ENCODE assay signal across 10 mouse cellular contexts in the genomic region with DNA sequence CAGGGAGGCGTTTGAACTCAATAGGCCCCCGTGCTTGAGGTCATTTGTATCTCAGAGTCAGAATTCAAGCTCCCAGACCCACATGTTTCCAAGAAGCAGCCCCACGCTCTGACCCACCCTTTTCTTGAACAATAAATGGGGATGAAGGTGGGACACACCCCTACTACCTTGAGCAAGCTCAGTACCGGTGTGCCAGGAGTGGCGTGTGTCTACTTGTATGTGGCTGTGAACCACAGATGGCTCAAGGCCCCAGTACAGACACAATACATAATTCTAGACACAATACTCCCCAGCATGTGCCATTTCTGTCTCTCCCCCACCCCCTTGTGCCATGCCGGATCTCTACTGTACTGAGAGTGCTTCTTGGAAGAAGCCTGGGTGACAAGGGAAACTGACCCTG. TPM values are rescaled to one million over a fixed set of nuclear protein-coding genes. Genes with fewer than 3 reads are reported as not detected.
A peak's percentile ranks its signal among the peaks of the same experiment; 100 is the strongest.
DNase-seq lines count a peak whose midpoint lies in the region; ATAC-seq lines count a peak whose summit lies in the region.
"Had no signal": no experiment of that assay in that cellular context is flagged by ENCODE, and none has a peak within 500 bp of the region (broad histone marks: within the 10 kb centered on the region; RNA-seq: fewer than 3 reads in every experiment).

No protein-coding gene starts in this region.

- WGBS in liver, embryonic 12.5 days (ENCODE audit: insufficient replicate concordance): 53% methylated on average over 6 of the region's 6 CpGs
- 67% methylated on average over 6 of the region's 6 CpGs for WGBS in forebrain, embryonic 14.5 days
- WGBS in intestine, embryonic 14.5 days: 52% methylated on average over 6 of the region's 6 CpGs
- WGBS in neural tube, embryonic 13.5 days: 69% methylated on average over 6 of the region's 6 CpGs

- H3K9ac ChIP-seq in liver, embryonic 12.5 days: no peak overlapping the region
- H3K9ac ChIP-seq in forebrain, embryonic 14.5 days (ENCODE audit: low read length): peak overlapping the region; percentile 90
- no peak overlapping the region; the same call in 1 of the 2 replicates for H3K9ac ChIP-seq in intestine, embryonic 14.5 days (ENCODE audit: low read length)
- H3K9ac ChIP-seq in neural tube, embryonic 13.5 days: peak overlapping the region; percentile 96

- no peaks in the 10 kb centered on the region for H3K4me1 ChIP-seq in liver, embryonic 12.5 days
- peaks cover 11% of the 10 kb centered on the region for H3K4me1 ChIP-seq in forebrain, embryonic 14.5 days (ENCODE audit: control insufficient read depth, insufficient read depth, low read length)
- H3K4me1 ChIP-seq in intestine, embryonic 14.5 days (replicated peaks; ENCODE audit: control insufficient read depth, insufficient read depth, low read length): peaks cover 26% of the 10 kb centered on the region
- H3K4me1 ChIP-seq in neural tube, embryonic 13.5 days (replicated peaks): peaks cover 39% of the 10 kb centered on the region

- H3K36me3 ChIP-seq in liver, embryonic 12.5 days: no peaks in the 10 kb centered on the region
- no peaks in the 10 kb centered on the region for H3K36me3 ChIP-seq in forebrain, embryonic 14.5 days (ENCODE audit: control insufficient read depth, insufficient read depth, low read length)
- peaks cover 9% of the 10 kb centered on the region; the same call in 1 of the 2 replicates for H3K36me3 ChIP-seq in intestine, embryonic 14.5 days (ENCODE audit: control insufficient read depth, insufficient read depth, low read length)
- 0 out of 2 replicates have a peak, but pooled peaks cover 8% of the 10 kb centered on the region for H3K36me3 ChIP-seq in neural tube, embryonic 13.5 days

- intact Hi-C loops in left cerebral cortex, postnatal 14 days (cut with DNase I): no loop called here

- H3K9me3 ChIP-seq in liver, embryonic 12.5 days (replicated peaks): no peaks in the 10 kb centered on the region
- no peaks in the 10 kb centered on the region for H3K9me3 ChIP-seq in forebrain, embryonic 14.5 days (replicated peaks; ENCODE audit: control insufficient read depth, low read length)
- H3K9me3 ChIP-seq in intestine, embryonic 14.5 days (ENCODE audit: control insufficient read depth, low read length): no peaks in the 10 kb centered on the region
- H3K9me3 ChIP-seq in neural tube, embryonic 13.5 days: no peaks in the 10 kb centered on the region

- H3K4me2 ChIP-seq in liver, embryonic 12.5 days: peak overlapping the region; percentile 3; the same call in 1 of the 2 replicates
- H3K4me2 ChIP-seq in forebrain, embryonic 14.5 days (ENCODE audit: low read length): peak overlapping the region; percentile 86
- H3K4me2 ChIP-seq in intestine, embryonic 14.5 days (ENCODE audit: low read length): peak overlapping the region; percentile 86
- H3K4me2 ChIP-seq in neural tube, embryonic 13.5 days: peak overlapping the region; percentile 75

- peaks cover 51% of the 10 kb centered on the region for H3K27me3 ChIP-seq in liver, embryonic 12.5 days (replicated peaks)
- 0 out of 2 replicates have a peak, but pooled peaks cover 2% of the 10 kb centered on the region for H3K27me3 ChIP-seq in forebrain, embryonic 14.5 days (replicated peaks; ENCODE audit: control insufficient read depth, insufficient read depth, low read length)
- no peaks in the 10 kb centered on the region for H3K27me3 ChIP-seq in intestine, embryonic 14.5 days (replicated peaks; ENCODE audit: control insufficient read depth, insufficient read depth, low read length)
- no peaks in the 10 kb centered on the region; the same call in 1 of the 2 replicates for H3K27me3 ChIP-seq in neural tube, embryonic 13.5 days

- no peak overlapping the region for H3K27ac ChIP-seq in liver, embryonic 12.5 days
- H3K27ac ChIP-seq in forebrain, embryonic 14.5 days (ENCODE audit: low read depth, low read length): peak overlapping the region; percentile 73
- no peak overlapping the region; the same call in 1 of the 2 replicates for H3K27ac ChIP-seq in intestine, embryonic 14.5 days (ENCODE audit: low read depth)
- peak overlapping the region; percentile 71 for H3K27ac ChIP-seq in neural tube, embryonic 13.5 days (replicated peaks)

- no peak overlapping the region for H3K4me3 ChIP-seq in liver, embryonic 12.5 days
- H3K4me3 ChIP-seq in forebrain, embryonic 14.5 days (ENCODE audit: low read depth, low read length): peak overlapping the region; percentile 62
- peak overlapping the region; percentile 80; the same call in 1 of the 2 replicates for H3K4me3 ChIP-seq in intestine, embryonic 14.5 days (ENCODE audit: low read depth, low read length)
- H3K4me3 ChIP-seq in neural tube, embryonic 13.5 days: peak overlapping the region; percentile 76

- ATAC-seq in liver, embryonic 12.5 days: no peak
- peak; percentile 27 for ATAC-seq in forebrain, embryonic 14.5 days
- no peak for ATAC-seq in intestine, embryonic 14.5 days (replicated peaks; ENCODE audit: low FRiP score, low TSS enrichment, low read depth)
- peak; percentile 20; the same call in 1 of the 2 replicates for ATAC-seq in neural tube, embryonic 13.5 days (ENCODE audit: low read depth)

- no peak for DNase-seq in liver
- no peak for DNase-seq in forebrain, embryonic 14.5 days (ENCODE audit: low spot score)
- no peak for DNase-seq in intestine, embryonic 14.5 days (ENCODE audit: low spot score)
- DNase-seq in embryo, embryonic 9.5 days (ENCODE audit: extremely low spot score): no peak
- DNase-seq in left cerebral cortex, postnatal 14 days (ENCODE audit: low spot score in 2 of 2): no peak
- no peak for DNase-seq in adrenal gland, postnatal 14 days
- DNase-seq: kidney, adult 9 months; lung, adult 2 months had no signal

RNA-seq across cellular contexts. Expression of a gene that starts 18.6 kb away (rescaled TPM):
- 4.7 and 4.8 TPM in 2 replicates for polyA plus RNA-seq in liver, embryonic 12.5 days (2016; fragmentation: Nextera tagmentation; extraction: Ambion mirVana)
- polyA plus RNA-seq in forebrain, embryonic 14.5 days (2014; fragmentation: Nextera tagmentation; extraction: Ambion mirVana): 25.8 and 29.4 TPM in 2 replicates
- polyA plus RNA-seq in intestine, embryonic 14.5 days (2014; fragmentation: Nextera tagmentation; extraction: Ambion mirVana): 34.9 and 39.7 TPM in 2 replicates
- 27.8 and 34.4 TPM in 2 replicates for polyA plus RNA-seq in neural tube, embryonic 13.5 days (2015; fragmentation: Nextera tagmentation; extraction: Ambion mirVana)
- 10 to 100 TPM; 33.7 to 35.6 TPM for total RNA-seq in left cerebral cortex, postnatal 14 days (2021)
- 26.0 and 36.8 TPM in 2 replicates for total RNA-seq in adrenal gland, postnatal 14 days (2021)

RNA-seq across cellular contexts. Expression of a gene that starts 28.6 kb away (rescaled TPM):
- polyA plus RNA-seq in liver, embryonic 12.5 days (2016; fragmentation: Nextera tagmentation; extraction: Ambion mirVana): not detected in 2 replicates
- not detected in 2 replicates for polyA plus RNA-seq in forebrain, embryonic 14.5 days (2014; fragmentation: Nextera tagmentation; extraction: Ambion mirVana)
- polyA plus RNA-seq in intestine, embryonic 14.5 days (2014; fragmentation: Nextera tagmentation; extraction: Ambion mirVana): not detected in 2 replicates
- polyA plus RNA-seq in neural tube, embryonic 13.5 days (2015; fragmentation: Nextera tagmentation; extraction: Ambion mirVana): not detected in 2 replicates
- not detected for total RNA-seq in left cerebral cortex, postnatal 14 days (2021)
- total RNA-seq in adrenal gland, postnatal 14 days (2021): 0.85 and 1.5 TPM in 2 replicates
- polyA plus RNA-seq: lung, adult 2 months had no signal

RNA-seq across cellular contexts. Expression of a gene that starts 46.1 kb away (rescaled TPM):
- polyA plus RNA-seq in liver, embryonic 12.5 days (2016; fragmentation: Nextera tagmentation; extraction: Ambion mirVana): 0.20 and 0.33 TPM in 2 replicates
- 2.6 and 3.6 TPM in 2 replicates for polyA plus RNA-seq in forebrain, embryonic 14.5 days (2014; fragmentation: Nextera tagmentation; extraction: Ambion mirVana)
- 2.3 and 2.4 TPM in 2 replicates for polyA plus RNA-seq in intestine, embryonic 14.5 days (2014; fragmentation: Nextera tagmentation; extraction: Ambion mirVana)
- polyA plus RNA-seq in neural tube, embryonic 13.5 days (2015; fragmentation: Nextera tagmentation; extraction: Ambion mirVana): 4.6 and 5.1 TPM in 2 replicates
- total RNA-seq in left cerebral cortex, postnatal 14 days (2021): 1 to 10 TPM; 7.4 to 8.7 TPM
- total RNA-seq in adrenal gland, postnatal 14 days (2021): 2.1 and 2.7 TPM in 2 replicates

RNA-seq across cellular contexts. Expression of a gene that starts 52.5 kb away (rescaled TPM):
- polyA plus RNA-seq in liver, embryonic 12.5 days (2016; fragmentation: Nextera tagmentation; extraction: Ambion mirVana): 0.14 and 0.16 TPM in 2 replicates
- 0.24 and 0.56 TPM in 2 replicates for polyA plus RNA-seq in forebrain, embryonic 14.5 days (2014; fragmentation: Nextera tagmentation; extraction: Ambion mirVana)
- 1.0 and 1.1 TPM in 2 replicates for polyA plus RNA-seq in intestine, embryonic 14.5 days (2014; fragmentation: Nextera tagmentation; extraction: Ambion mirVana)
- polyA plus RNA-seq in neural tube, embryonic 13.5 days (2015; fragmentation: Nextera tagmentation; extraction: Ambion mirVana): 0.43 and 0.96 TPM in 2 replicates
- total RNA-seq in left cerebral cortex, postnatal 14 days (2021): 1 to 10 TPM in 1 of 2 experiments, under 1 TPM in 1; 0.92 to 1.0 TPM
- 2.4 and 3.2 TPM in 2 replicates for total RNA-seq in adrenal gland, postnatal 14 days (2021)

Comparison
In these comparisons a context has a peak if more than half of its experiments do, and no peak if none do; other contexts are left out.
1. ATAC-seq: peak in forebrain, embryonic 14.5 days (single experiment) and neural tube, embryonic 13.5 days (single experiment); none in liver, embryonic 12.5 days (single experiment) and intestine, embryonic 14.5 days (single experiment).
2. H3K27ac ChIP-seq: peak in forebrain, embryonic 14.5 days (single experiment) and neural tube, embryonic 13.5 days (single experiment); none in liver, embryonic 12.5 days (single experiment) and intestine, embryonic 14.5 days (single experiment).
3. H3K4me2 ChIP-seq: peak in every context shown above with its lines; median percentile 86 in forebrain, embryonic 14.5 days; 86 in intestine, embryonic 14.5 days; 75 in neural tube, embryonic 13.5 days; 3 in liver, embryonic 12.5 days.
4. H3K9ac ChIP-seq: peak in forebrain, embryonic 14.5 days (single experiment) and neural tube, embryonic 13.5 days (single experiment); none in liver, embryonic 12.5 days (single experiment) and intestine, embryonic 14.5 days (single experiment).